Mouse (Mus musculus): Measurements from ENCODE around the gene Sh3gl1. TPM values are rescaled to one million over a fixed set of nuclear protein-coding genes. Genes with fewer than 3 reads are reported as not detected.

Sh3gl1 gene
- polyA plus RNA-seq, 1 experiment from 2014 or later = 118 TPM

- 87% methylated on average over 15 of the region's 15 CpGs for WGBS
- no peak overlapping the region for H3K4me3 ChIP-seq (ENCODE audit: low read depth, low read length)
- no peaks in the 10 kb centered on the region for H3K9me3 ChIP-seq (ENCODE audit: control insufficient read depth, low read length)
- no peak overlapping the region for H3K27ac ChIP-seq (ENCODE audit: low read depth, low read length)
- no peak for DNase-seq (ENCODE audit: low spot score, missing footprints)
- no peak overlapping the region for H3K9ac ChIP-seq (ENCODE audit: low read length)
- H3K36me3 ChIP-seq (ENCODE audit: control insufficient read depth, insufficient read depth, low read length) = 0 out of 2 replicates have a peak, but pooled peaks cover 2% of the 10 kb centered on the region
- H3K4me2 ChIP-seq = no peak overlapping the region
- H3K27me3 ChIP-seq (ENCODE audit: control insufficient read depth, insufficient read depth, low read length) = peaks cover 7% of the 10 kb centered on the region; the same call in 1 of the 2 replicates
- H3K4me1 ChIP-seq (ENCODE audit: control insufficient read depth, insufficient read depth, low read length) = peaks cover 2% of the 10 kb centered on the region; the same call in 1 of the 2 replicates
- no peak for ATAC-seq (ENCODE audit: low FRiP score)
Measured at GRCm38 (mm10) chr17:55996007-55996406, 40.4 kb downstream of the Sh3gl1 start.

- Histone ChIP-seq H3K9ac (ENCODE audit: low read length) (no peak overlapping the region), H3K4me2 (no peak overlapping the region), H3K27me3 (ENCODE audit: control insufficient read depth, insufficient read depth, low read length) (no peaks in the 10 kb centered on the region), H3K9me3 (ENCODE audit: control insufficient read depth, low read length) (no peaks in the 10 kb centered on the region), H3K36me3 (ENCODE audit: control insufficient read depth, insufficient read depth, low read length) (no peaks in the 10 kb centered on the region), H3K4me1 (ENCODE audit: control insufficient read depth, insufficient read depth, low read length) (peaks cover 6% of the 10 kb centered on the region), H3K4me3 (ENCODE audit: low read depth, low read length) (no peak overlapping the region), H3K27ac (ENCODE audit: low read depth, low read length) (no peak overlapping the region)
- no peak for ATAC-seq (ENCODE audit: low FRiP score)
- DNase-seq (ENCODE audit: low spot score, missing footprints) = no peak
- WGBS = 89% methylated on average over 8 of the region's 8 CpGs
Measured at GRCm38 (mm10) chr17:55990278-55990898, 46.0 kb downstream of the Sh3gl1 start.

- Histone ChIP-seq H3K4me2 (peak within 1 kb of the TSS; percentile 77), H3K9ac (ENCODE audit: low read length) (peak within 1 kb of the TSS; percentile 75), H3K27me3 (ENCODE audit: control insufficient read depth, insufficient read depth, low read length) (no peaks in the 10 kb centered on the region), H3K27ac (ENCODE audit: low read depth, low read length) (no peak within 1 kb of the TSS), H3K4me3 (ENCODE audit: low read depth, low read length) (peak within 1 kb of the TSS; percentile 74), H3K36me3 (ENCODE audit: control insufficient read depth, insufficient read depth, low read length) (no peaks in the 10 kb centered on the region), H3K4me1 (ENCODE audit: control insufficient read depth, insufficient read depth, low read length) (peaks cover 6% of the 10 kb centered on the region), H3K9me3 (ENCODE audit: control insufficient read depth, low read length) (no peaks in the 10 kb centered on the region)
- whole genome bisulfite sequencing = 8% methylated on average over 33 of the region's 35 CpGs
- ATAC-seq (ENCODE audit: low FRiP score) (peak; percentile 86), DNase-seq (ENCODE audit: low spot score, missing footprints) (peak; percentile 97)
Measured at GRCm38 (mm10) chr17:55986030-55986961, 50.1 kb downstream of the Sh3gl1 start, which contains the start of gene Fsd1. TSS of gene Fsd1 (plus strand) at chr17:55986509.

- ATAC-seq (ENCODE audit: low FRiP score) (no peak), DNase-seq (ENCODE audit: low spot score, missing footprints) (no peak)
- Histone ChIP-seq H3K9me3 (ENCODE audit: control insufficient read depth, low read length) (no peaks in the 10 kb centered on the region), H3K9ac (ENCODE audit: low read length) (no peak overlapping the region), H3K27me3 (ENCODE audit: control insufficient read depth, insufficient read depth, low read length) (no peaks in the 10 kb centered on the region; the same call in 1 of the 2 replicates), H3K4me3 (ENCODE audit: low read depth, low read length) (no peak overlapping the region), H3K36me3 (ENCODE audit: control insufficient read depth, insufficient read depth, low read length) (no peaks in the 10 kb centered on the region), H3K4me2 (no peak overlapping the region), H3K27ac (ENCODE audit: low read depth, low read length) (0 out of 2 replicates have a peak overlapping the region, but pooled peaks have one; percentile 30), H3K4me1 (ENCODE audit: control insufficient read depth, insufficient read depth, low read length) (peaks cover 4% of the 10 kb centered on the region)
- WGBS = 70% methylated on average over 3 of the region's 3 CpGs
Measured at GRCm38 (mm10) chr17:55977301-55977700, 59.1 kb downstream of the Sh3gl1 start.

- DNase-seq (ENCODE audit: low spot score, missing footprints) = peak; percentile 91
- H3K4me3 ChIP-seq (ENCODE audit: low read depth, low read length) = no peak overlapping the region
- no peaks in the 10 kb centered on the region; the same call in 1 of the 2 replicates for H3K27me3 ChIP-seq (ENCODE audit: control insufficient read depth, insufficient read depth, low read length)
- no peaks in the 10 kb centered on the region for H3K9me3 ChIP-seq (ENCODE audit: control insufficient read depth, low read length)
- ATAC-seq (ENCODE audit: low FRiP score) = peak; percentile 79
- H3K36me3 ChIP-seq (ENCODE audit: control insufficient read depth, insufficient read depth, low read length) = no peaks in the 10 kb centered on the region
- 21% methylated on average over 13 of the region's 13 CpGs for WGBS
- no peak overlapping the region for H3K9ac ChIP-seq (ENCODE audit: low read length)
- peak overlapping the region; percentile 30; the same call in 1 of the 2 replicates for H3K27ac ChIP-seq (ENCODE audit: low read depth, low read length)
- H3K4me2 ChIP-seq = no peak overlapping the region
- H3K4me1 ChIP-seq (ENCODE audit: control insufficient read depth, insufficient read depth, low read length) = peaks cover 6% of the 10 kb centered on the region
Measured at GRCm38 (mm10) chr17:55976255-55976862, 60.1 kb downstream of the Sh3gl1 start.

GRCm38 (mm10) chr17:55971453-55971852 is 65.0 kb downstream of the Sh3gl1 start:
- no peak overlapping the region for H3K27ac ChIP-seq (ENCODE audit: low read depth, low read length)

GRCm38 (mm10) chr17:55969966-55970891 is 66.2 kb downstream of the Sh3gl1 start, which contains the start of gene Shd:
TSS of gene Shd (plus strand) at chr17:55970467.
- H3K9ac ChIP-seq (ENCODE audit: low read length) = peak within 1 kb of the TSS; percentile 81
- H3K4me2 ChIP-seq = peak within 1 kb of the TSS; percentile 68
- DNase-seq (ENCODE audit: low spot score, missing footprints) = peak; percentile 98
- no peaks in the 10 kb centered on the region for H3K27me3 ChIP-seq (ENCODE audit: control insufficient read depth, insufficient read depth, low read length)
- H3K36me3 ChIP-seq (ENCODE audit: control insufficient read depth, insufficient read depth, low read length) = peaks cover 6% of the 10 kb centered on the region
- no peaks in the 10 kb centered on the region for H3K9me3 ChIP-seq (ENCODE audit: control insufficient read depth, low read length)
- peak; percentile 85 for ATAC-seq (ENCODE audit: low FRiP score)
- H3K27ac ChIP-seq (ENCODE audit: low read depth, low read length) = peak within 1 kb of the TSS; percentile 93
- peaks cover 10% of the 10 kb centered on the region for H3K4me1 ChIP-seq (ENCODE audit: control insufficient read depth, insufficient read depth, low read length)
- H3K4me3 ChIP-seq (ENCODE audit: low read depth, low read length) = peak within 1 kb of the TSS; percentile 52
- WGBS = 8% methylated on average over 51 of the region's 55 CpGs

More at GRCm38 (mm10) chr17:55971453-55971852, 65.0 kb downstream of the Sh3gl1 start:
- Histone ChIP-seq H3K27me3 (ENCODE audit: control insufficient read depth, insufficient read depth, low read length) (no peaks in the 10 kb centered on the region), H3K9ac (ENCODE audit: low read length) (peak overlapping the region; percentile 81), H3K4me3 (ENCODE audit: low read depth, low read length) (peak overlapping the region; percentile 52), H3K4me2 (peak overlapping the region; percentile 68), H3K36me3 (ENCODE audit: control insufficient read depth, insufficient read depth, low read length) (0 out of 2 replicates have a peak, but pooled peaks cover 3% of the 10 kb centered on the region), H3K9me3 (ENCODE audit: control insufficient read depth, low read length) (no peaks in the 10 kb centered on the region), H3K4me1 (ENCODE audit: control insufficient read depth, insufficient read depth, low read length) (peaks cover 10% of the 10 kb centered on the region)
- ATAC-seq (ENCODE audit: low FRiP score) = no peak
- DNase-seq (ENCODE audit: low spot score, missing footprints) = no peak
- 16% methylated on average over 22 of the region's 22 CpGs for WGBS

- DNase-seq (ENCODE audit: low spot score, missing footprints) = peak; percentile 99
- Histone ChIP-seq H3K4me2 (peak overlapping the region; percentile 68; the same call in 1 of the 2 replicates), H3K9me3 (ENCODE audit: control insufficient read depth, low read length) (no peaks in the 10 kb centered on the region), H3K36me3 (ENCODE audit: control insufficient read depth, insufficient read depth, low read length) (peaks cover 9% of the 10 kb centered on the region), H3K9ac (ENCODE audit: low read length) (peak overlapping the region; percentile 81), H3K4me3 (ENCODE audit: low read depth, low read length) (no peak overlapping the region), H3K4me1 (ENCODE audit: control insufficient read depth, insufficient read depth, low read length) (peaks cover 10% of the 10 kb centered on the region), H3K27me3 (ENCODE audit: control insufficient read depth, insufficient read depth, low read length) (no peaks in the 10 kb centered on the region), H3K27ac (ENCODE audit: low read depth, low read length) (peak overlapping the region; percentile 93)
- peak; percentile 72 for ATAC-seq (ENCODE audit: low FRiP score)
- 29% methylated on average over 14 of the region's 14 CpGs for WGBS
Measured at GRCm38 (mm10) chr17:55969560-55969959, 66.9 kb downstream of the Sh3gl1 start.
